Mouse (Mus musculus): ENCODE measurements around the gene Crhbp. TPM values are rescaled to one million over a fixed set of nuclear protein-coding genes. Genes with fewer than 3 reads are reported as not detected.

Gene Crhbp
- polyA plus RNA-seq, 1 experiment, result 0.32 TPM

GRCm38 (mm10) chr13:95470970-95471369, 26.2 kb upstream of the Crhbp start:
- Histone ChIP-seq H3K27me3 (ENCODE audit: control insufficient read depth, insufficient read depth, insufficient read length) (no peaks in the 10 kb centered on the region), H3ac (ENCODE audit: control insufficient read depth, insufficient read length) (no peak overlapping the region), H3K4me2 (ENCODE audit: low read depth) (no peak overlapping the region), H3K79me2 (ENCODE audit: control insufficient read depth, insufficient read depth) (no peaks in the 10 kb centered on the region), H3K36me3 (ENCODE audit: control insufficient read depth, insufficient read depth) (no peaks in the 10 kb centered on the region), H3K4me3 (no peak overlapping the region)
- TF ChIP-seq E2F4 (IDR thresholded peaks at IDR 0.05; ENCODE audit: insufficient read depth) (no peak), SRF (IDR thresholded peaks at IDR 0.05; ENCODE audit: control insufficient read depth, insufficient read length, low read depth) (no peak), TCF3 (IDR thresholded peaks at IDR 0.05; ENCODE audit: insufficient read length, low read depth) (no peak), MAX (IDR thresholded peaks at IDR 0.05; ENCODE audit: low read depth) (no peak), POLR2AphosphoS2 (IDR thresholded peaks at IDR 0.05; ENCODE audit: insufficient read length, low read depth) (no peak), USF1 (IDR thresholded peaks at IDR 0.05; ENCODE audit: low read depth) (no peak), MYOD1 (IDR thresholded peaks at IDR 0.05; ENCODE audit: control insufficient read depth in 1 of 3, insufficient read length in 2 of 3, low read depth in 2 of 3) (no peak), CEBPB (IDR thresholded peaks at IDR 0.05; ENCODE audit: insufficient read depth, poor library complexity, severe bottlenecking) (no peak), TCF12 (IDR thresholded peaks at IDR 0.05; ENCODE audit: insufficient read depth, poor library complexity, severe bottlenecking) (no peak)

DNA sequence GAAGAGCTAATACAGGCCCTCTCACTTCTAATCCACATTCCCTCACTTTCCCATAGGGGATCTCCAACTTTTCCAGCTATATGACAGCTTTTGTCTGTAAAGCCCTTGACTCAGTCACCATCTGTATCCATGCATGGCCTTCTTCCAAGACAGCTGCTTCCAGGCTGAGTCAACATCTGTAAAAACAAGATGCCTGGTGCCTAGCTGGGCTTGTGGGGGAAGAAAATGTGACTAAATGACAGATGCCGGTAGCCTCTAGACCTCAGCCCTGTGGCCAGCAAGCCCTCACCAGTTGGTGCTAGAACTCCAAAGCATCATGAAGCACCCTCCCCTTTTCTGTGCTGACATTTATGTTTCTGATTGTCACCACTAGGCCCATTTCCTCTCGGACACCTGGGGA, 6.8 kb upstream of the Crhbp start:
- no peaks in the 10 kb centered on the region for H3K36me3 ChIP-seq (ENCODE audit: control insufficient read depth, insufficient read depth)
- no peak overlapping the region for H3ac ChIP-seq (ENCODE audit: control insufficient read depth, insufficient read length)
- no peak overlapping the region for H3K4me3 ChIP-seq
- no peaks in the 10 kb centered on the region for H3K27me3 ChIP-seq (ENCODE audit: control insufficient read depth, insufficient read depth, insufficient read length)
- H3K79me2 ChIP-seq (ENCODE audit: control insufficient read depth, insufficient read depth), result no peaks in the 10 kb centered on the region
- TF ChIP-seq CEBPB (IDR thresholded peaks at IDR 0.05; ENCODE audit: insufficient read depth, poor library complexity, severe bottlenecking) (no peak), TCF3 (IDR thresholded peaks at IDR 0.05; ENCODE audit: insufficient read length, low read depth) (no peak), POLR2AphosphoS2 (IDR thresholded peaks at IDR 0.05; ENCODE audit: insufficient read length, low read depth) (no peak), MAX (IDR thresholded peaks at IDR 0.05; ENCODE audit: low read depth) (no peak), E2F4 (IDR thresholded peaks at IDR 0.05; ENCODE audit: insufficient read depth) (no peak), MYOG (IDR thresholded peaks at IDR 0.05; ENCODE audit: control insufficient read depth in 1 of 3, insufficient read depth in 1 of 3, insufficient read length in 2 of 3, low read depth in 2 of 3) (peak in 1 of 3 experiments; percentile 68), REST (IDR thresholded peaks at IDR 0.05; ENCODE audit: insufficient read depth, insufficient read length) (no peak), POLR2A (IDR thresholded peaks at IDR 0.05; ENCODE audit: insufficient read length, low read depth) (no peak), MYOD1 (IDR thresholded peaks at IDR 0.05; ENCODE audit: control insufficient read depth in 1 of 3, insufficient read length in 2 of 3, low read depth in 2 of 3) (peak in 2 of 3 experiments; percentile 52 to 71), TCF12 (IDR thresholded peaks at IDR 0.05; ENCODE audit: insufficient read depth, poor library complexity, severe bottlenecking) (peak; percentile 43), SRF (IDR thresholded peaks at IDR 0.05; ENCODE audit: control insufficient read depth, insufficient read length, low read depth) (no peak), USF1 (IDR thresholded peaks at IDR 0.05; ENCODE audit: low read depth) (no peak)
- H3K4me2 ChIP-seq (ENCODE audit: low read depth), result peak overlapping the region; percentile 61

DNA sequence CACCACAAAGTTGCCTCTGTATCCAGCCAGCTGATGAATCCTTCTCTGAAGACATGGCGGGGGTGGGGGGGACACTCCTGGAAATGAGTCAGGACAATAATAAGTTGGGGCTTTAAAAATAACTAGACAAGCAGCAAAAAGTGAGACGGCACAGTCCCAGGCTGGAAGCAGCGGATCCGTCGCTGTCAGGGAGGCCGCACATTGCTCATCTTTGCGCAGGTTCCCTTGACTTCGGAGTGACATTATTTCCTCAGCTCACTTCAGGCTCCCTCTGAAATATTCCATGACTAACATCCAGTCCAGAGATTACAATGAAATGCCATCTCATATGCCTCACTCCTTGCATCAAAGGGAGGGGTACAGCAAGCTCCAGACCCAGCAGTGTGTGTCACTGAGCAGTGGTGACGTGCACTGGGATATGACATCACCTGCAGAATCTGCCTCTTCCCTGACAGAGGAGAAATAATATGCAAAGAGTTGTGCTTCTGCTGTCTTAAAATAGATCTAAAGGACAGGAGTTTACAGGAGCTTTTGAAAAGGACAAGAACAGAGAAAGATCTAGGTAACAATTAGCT, 6.0 kb upstream of the Crhbp start:
- Histone ChIP-seq H3K4me3 (no peak overlapping the region), H3K27me3 (ENCODE audit: control insufficient read depth, insufficient read depth, insufficient read length) (no peaks in the 10 kb centered on the region), H3ac (ENCODE audit: control insufficient read depth, insufficient read length) (no peak overlapping the region), H3K36me3 (ENCODE audit: control insufficient read depth, insufficient read depth) (no peaks in the 10 kb centered on the region), H3K79me2 (ENCODE audit: control insufficient read depth, insufficient read depth) (no peaks in the 10 kb centered on the region), H3K4me2 (ENCODE audit: low read depth) (peak overlapping the region; percentile 61)
- TF ChIP-seq REST (IDR thresholded peaks at IDR 0.05; ENCODE audit: insufficient read depth, insufficient read length) (no peak), TCF12 (IDR thresholded peaks at IDR 0.05; ENCODE audit: insufficient read depth, poor library complexity, severe bottlenecking) (no peak), MAX (IDR thresholded peaks at IDR 0.05; ENCODE audit: low read depth) (no peak), POLR2A (IDR thresholded peaks at IDR 0.05; ENCODE audit: insufficient read length, low read depth) (no peak), MYOD1 (IDR thresholded peaks at IDR 0.05; ENCODE audit: control insufficient read depth in 1 of 3, insufficient read length in 2 of 3, low read depth in 2 of 3) (no peak), USF1 (IDR thresholded peaks at IDR 0.05; ENCODE audit: low read depth) (no peak)

- TF ChIP-seq SRF (IDR thresholded peaks at IDR 0.05; ENCODE audit: control insufficient read depth, insufficient read length, low read depth), result no peak
- no peaks in the 10 kb centered on the region for H3K36me3 ChIP-seq (ENCODE audit: control insufficient read depth, insufficient read depth)
- H3K27me3 ChIP-seq (ENCODE audit: control insufficient read depth, insufficient read depth, insufficient read length), result no peaks in the 10 kb centered on the region
- no peak overlapping the region for H3K4me3 ChIP-seq
- H3K79me2 ChIP-seq (ENCODE audit: control insufficient read depth, insufficient read depth), result no peaks in the 10 kb centered on the region
- H3K4me2 ChIP-seq (ENCODE audit: low read depth), result no peak overlapping the region
- no peak overlapping the region for H3ac ChIP-seq (ENCODE audit: control insufficient read depth, insufficient read length)
Observed at GRCm38 (mm10) chr13:95449730-95450129, 5.0 kb upstream of the Crhbp start.

DNA sequence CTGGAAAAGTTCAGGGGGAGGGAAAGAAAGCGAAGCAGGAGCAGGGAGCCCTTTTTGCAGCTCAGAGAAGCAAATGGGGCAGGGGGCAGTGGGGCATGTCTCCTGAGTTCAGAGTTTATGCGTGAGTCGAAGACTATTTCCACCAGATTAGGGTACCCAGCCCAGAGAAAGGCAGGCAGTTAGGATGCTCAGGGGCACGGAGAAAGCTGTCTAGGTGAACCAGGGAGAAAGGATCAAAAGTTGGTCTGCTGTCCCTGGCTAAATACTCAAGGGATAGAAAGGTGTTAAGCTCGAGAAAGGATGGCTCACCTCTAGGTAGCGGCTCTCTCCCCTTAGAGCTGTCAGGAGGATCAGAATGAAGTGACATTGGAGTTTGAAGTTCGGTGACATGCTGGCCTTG, 433 bp downstream of the Crhbp start:
- no peaks in the 10 kb centered on the region for H3K27me3 ChIP-seq (ENCODE audit: control insufficient read depth, insufficient read depth, insufficient read length)
- H3K36me3 ChIP-seq (ENCODE audit: control insufficient read depth, insufficient read depth), result no peaks in the 10 kb centered on the region
- H3K4me3 ChIP-seq, result no peak overlapping the region
- TF ChIP-seq MYOG (IDR thresholded peaks at IDR 0.05; ENCODE audit: control insufficient read depth in 1 of 3, insufficient read depth in 1 of 3, insufficient read length in 2 of 3, low read depth in 2 of 3) (no peak), USF1 (IDR thresholded peaks at IDR 0.05; ENCODE audit: low read depth) (no peak), E2F4 (IDR thresholded peaks at IDR 0.05; ENCODE audit: insufficient read depth) (no peak), TCF12 (IDR thresholded peaks at IDR 0.05; ENCODE audit: insufficient read depth, poor library complexity, severe bottlenecking) (no peak), POLR2AphosphoS2 (IDR thresholded peaks at IDR 0.05; ENCODE audit: insufficient read length, low read depth) (no peak), REST (IDR thresholded peaks at IDR 0.05; ENCODE audit: insufficient read depth, insufficient read length) (no peak), POLR2A (IDR thresholded peaks at IDR 0.05; ENCODE audit: insufficient read length, low read depth) (no peak)
- H3K4me2 ChIP-seq (ENCODE audit: low read depth), result no peak overlapping the region
- H3K79me2 ChIP-seq (ENCODE audit: control insufficient read depth, insufficient read depth), result no peaks in the 10 kb centered on the region
- no peak overlapping the region for H3ac ChIP-seq (ENCODE audit: control insufficient read depth, insufficient read length)

All from myocyte (in vitro differentiated cells).